Mouse (Mus musculus) stomach, embryonic 16.5 days (tissue): ENCODE measurements around the gene B3gnt7. TPM values are rescaled to one million over a fixed set of nuclear protein-coding genes. Genes with fewer than 3 reads are reported as not detected.

Experiments used
- ATAC-seq: fragments of 200-750 bp; cut with Nextera tagmentation; 2 replicates; pipeline ENCODE4 v1.8.0; 2017; ENCODE audit warnings: moderate number of reproducible peaks, moderate TSS enrichment; ENCODE audit not compliant: insufficient read depth, low FRiP score
- H3K27ac ChIP-seq: fragments of 300-500 bp; sonication (generic); 2 replicates; pipeline ENCODE4 v1.5.1; 2014; ENCODE audit warnings: low read length
- H3K27me3 ChIP-seq: fragments of 300-500 bp; sonication (generic); 2 replicates; pipeline ENCODE4 v1.6.1; 2014; ENCODE audit warnings: low read length, control low read depth, mixed read lengths; ENCODE audit not compliant: control insufficient read depth, insufficient read depth
- H3K36me3 ChIP-seq: fragments of 300-500 bp; sonication (generic); 2 replicates; pipeline ENCODE4 v1.6.1; 2014; ENCODE audit warnings: low read length; ENCODE audit not compliant: control insufficient read depth, insufficient read depth
- H3K4me1 ChIP-seq: fragments of 300-500 bp; sonication (generic); 2 replicates; pipeline ENCODE4 v1.6.1; 2014; ENCODE audit warnings: low read length, control low read depth, mixed read lengths; ENCODE audit not compliant: control insufficient read depth, insufficient read depth
- H3K4me2 ChIP-seq: fragments of 300-500 bp; sonication (generic); 2 replicates; pipeline ENCODE4 v1.6.1; 2014; ENCODE audit warnings: low read depth, low read length, mixed read lengths
- H3K4me3 ChIP-seq: fragments of 300-500 bp; sonication (generic); replicated peaks from 2 replicates; pipeline ENCODE4 v1.5.1; 2014; ENCODE audit warnings: mild to moderate bottlenecking, low read length
- H3K9ac ChIP-seq: fragments of 300-500 bp; sonication (generic); 2 replicates; pipeline ENCODE4 v1.6.1; 2014; ENCODE audit warnings: low read length
- H3K9me3 ChIP-seq: fragments of 300-500 bp; sonication (generic); replicated peaks from 2 replicates; pipeline ENCODE4 v1.6.1; 2016; ENCODE audit warnings: low read length, control low read depth; ENCODE audit not compliant: control insufficient read depth
- WGBS: fragments of 180-500 bp; shearing (Covaris S2); extraction: QIAGEN DNeasy Blood & Tissue Kit; methylation state at CpG from one replicate; pipeline ENCODE4 v1.1.7; 2014; 5-methylcytosine and 5-hydroxymethylcytosine counted together
- polyA plus RNA-seq: library from polyadenylated mRNA; unstranded; fragments of >200 nt; fragmentation: Nextera tagmentation; extraction: Ambion mirVana; gene quantifications from 2 replicates; pipeline ENCODE4 v1.2.1, GENCODE M21; 2015

The B3gnt7 gene
- 4.6 and 4.8 TPM in 2 replicates for polyA plus RNA-seq

- Histone ChIP-seq H3K4me1 (peaks cover 10% of the 10 kb centered on the region), H3K27ac (no peak within 1 kb of the TSS), H3K27me3 (0 out of 2 replicates have a peak, but pooled peaks cover 6% of the 10 kb centered on the region), H3K36me3 (no peaks in the 10 kb centered on the region), H3K4me2 (peak within 1 kb of the TSS; percentile 98), H3K4me3 (peak within 1 kb of the TSS; percentile 65), H3K9ac (peak within 1 kb of the TSS; percentile 77), H3K9me3 (no peaks in the 10 kb centered on the region)
- 36% methylated on average over 6 of the region's 6 CpGs for WGBS
- no peak for ATAC-seq
Observed at GRCm38 (mm10) chr1:86302532-86302931, at the start of gene B3gnt7. TSS of gene B3gnt7 (plus strand) at chr1:86302832.

GRCm38 (mm10) chr1:86253410-86253809 lies 49.2 kb upstream of the B3gnt7 start:
- Histone ChIP-seq H3K36me3 (no peaks in the 10 kb centered on the region), H3K4me3 (no peak overlapping the region), H3K27me3 (no peaks in the 10 kb centered on the region), H3K9me3 (no peaks in the 10 kb centered on the region), H3K4me1 (no peaks in the 10 kb centered on the region), H3K4me2 (no peak overlapping the region), H3K9ac (no peak overlapping the region), H3K27ac (no peak overlapping the region)
- 80% methylated on average over 8 of the region's 8 CpGs for WGBS
- no peak for ATAC-seq

- 65% methylated on average over 4 of the region's 4 CpGs for WGBS
- no peak for ATAC-seq
- H3K4me3 ChIP-seq: no peak overlapping the region
- H3K27ac ChIP-seq: no peak overlapping the region
- no peaks in the 10 kb centered on the region for H3K9me3 ChIP-seq
- no peaks in the 10 kb centered on the region for H3K4me1 ChIP-seq
- no peaks in the 10 kb centered on the region for H3K27me3 ChIP-seq
- no peak overlapping the region for H3K9ac ChIP-seq
- no peak overlapping the region for H3K4me2 ChIP-seq
- H3K36me3 ChIP-seq: no peaks in the 10 kb centered on the region
Observed at GRCm38 (mm10) chr1:86256311-86256710, 46.3 kb upstream of the B3gnt7 start.

GRCm38 (mm10) chr1:86257228-86257627 lies 45.4 kb upstream of the B3gnt7 start:
- 87% methylated on average over 8 of the region's 8 CpGs for WGBS

GRCm38 (mm10) chr1:86258171-86258824 lies 44.3 kb upstream of the B3gnt7 start:
- 82% methylated on average over 7 of the region's 7 CpGs for WGBS
- ATAC-seq: no peak
- no peaks in the 10 kb centered on the region for H3K4me1 ChIP-seq
- no peaks in the 10 kb centered on the region for H3K9me3 ChIP-seq
- H3K9ac ChIP-seq: no peak overlapping the region
- no peak overlapping the region for H3K4me3 ChIP-seq
- H3K27me3 ChIP-seq: no peaks in the 10 kb centered on the region
- no peaks in the 10 kb centered on the region for H3K36me3 ChIP-seq
- no peak overlapping the region for H3K27ac ChIP-seq
- no peak overlapping the region for H3K4me2 ChIP-seq

More at GRCm38 (mm10) chr1:86257228-86257627, 45.4 kb upstream of the B3gnt7 start:
- H3K9me3 ChIP-seq: no peaks in the 10 kb centered on the region
- H3K4me2 ChIP-seq: no peak overlapping the region
- no peaks in the 10 kb centered on the region for H3K27me3 ChIP-seq
- H3K9ac ChIP-seq: no peak overlapping the region
- no peak overlapping the region for H3K27ac ChIP-seq
- H3K4me3 ChIP-seq: no peak overlapping the region
- H3K36me3 ChIP-seq: no peaks in the 10 kb centered on the region
- no peaks in the 10 kb centered on the region for H3K4me1 ChIP-seq
- no peak for ATAC-seq

GRCm38 (mm10) chr1:86263564-86264339 lies 38.9 kb upstream of the B3gnt7 start:
- Histone ChIP-seq H3K9ac (no peak overlapping the region), H3K4me3 (no peak overlapping the region), H3K4me2 (no peak overlapping the region), H3K27ac (no peak overlapping the region), H3K9me3 (no peaks in the 10 kb centered on the region), H3K4me1 (no peaks in the 10 kb centered on the region), H3K36me3 (no peaks in the 10 kb centered on the region), H3K27me3 (no peaks in the 10 kb centered on the region)
- 0 out of 2 replicates have a peak, but pooled peaks have one; percentile 18 for ATAC-seq
- WGBS: 69% methylated on average over 7 of the region's 7 CpGs

GRCm38 (mm10) chr1:86265060-86265459 lies 37.6 kb upstream of the B3gnt7 start:
- Histone ChIP-seq H3K9me3 (no peaks in the 10 kb centered on the region), H3K4me2 (no peak overlapping the region), H3K27me3 (no peaks in the 10 kb centered on the region), H3K9ac (no peak overlapping the region), H3K36me3 (no peaks in the 10 kb centered on the region), H3K27ac (no peak overlapping the region), H3K4me1 (no peaks in the 10 kb centered on the region), H3K4me3 (no peak overlapping the region)
- 42% methylated on average over 3 of the region's 3 CpGs for WGBS
- ATAC-seq: no peak

GRCm38 (mm10) chr1:86268492-86269189 lies 34.0 kb upstream of the B3gnt7 start:
- H3K9me3 ChIP-seq: no peaks in the 10 kb centered on the region
- H3K27ac ChIP-seq: no peak overlapping the region
- ATAC-seq: peak; percentile 17; the same call in 1 of the 2 replicates
- H3K4me3 ChIP-seq: no peak overlapping the region
- no peaks in the 10 kb centered on the region for H3K4me1 ChIP-seq
- H3K4me2 ChIP-seq: no peak overlapping the region
- WGBS: 82% methylated on average over 9 of the region's 9 CpGs
- H3K9ac ChIP-seq: no peak overlapping the region
- no peaks in the 10 kb centered on the region for H3K36me3 ChIP-seq
- no peaks in the 10 kb centered on the region for H3K27me3 ChIP-seq

GRCm38 (mm10) chr1:86269190-86269508 lies 33.5 kb upstream of the B3gnt7 start:
- 62% methylated on average over 4 of the region's 4 CpGs for WGBS
- no peak overlapping the region for H3K9ac ChIP-seq
- no peaks in the 10 kb centered on the region for H3K27me3 ChIP-seq
- H3K4me1 ChIP-seq: no peaks in the 10 kb centered on the region
- no peak overlapping the region for H3K4me2 ChIP-seq
- no peaks in the 10 kb centered on the region for H3K9me3 ChIP-seq
- no peak overlapping the region for H3K4me3 ChIP-seq
- no peak overlapping the region for H3K27ac ChIP-seq
- H3K36me3 ChIP-seq: no peaks in the 10 kb centered on the region
- no peak for ATAC-seq
